Mouse (Mus musculus) layer of hippocampus, adult 18-20 months (tissue): Measurements from ENCODE around the gene Pip5kl1. TPM values are rescaled to one million over a fixed set of nuclear protein-coding genes. Genes with fewer than 3 reads are reported as not detected.

ENCODE experiments used
- DNase-seq, 2 experiments: peaks; one replicate each; pipeline ENCODE4 v3.0.0; 2022; ENCODE audit warnings: low spot score in 2 of 2
- total RNA-seq, 2 experiments: library from RNA; stranded (reverse); gene quantifications; 2 replicates each; pipeline ENCODE4 v1.2.3; 2021

Pip5kl1 gene
- total RNA-seq, 2 experiments from 2014 or later, result 3.3 to 3.5 TPM

DNA sequence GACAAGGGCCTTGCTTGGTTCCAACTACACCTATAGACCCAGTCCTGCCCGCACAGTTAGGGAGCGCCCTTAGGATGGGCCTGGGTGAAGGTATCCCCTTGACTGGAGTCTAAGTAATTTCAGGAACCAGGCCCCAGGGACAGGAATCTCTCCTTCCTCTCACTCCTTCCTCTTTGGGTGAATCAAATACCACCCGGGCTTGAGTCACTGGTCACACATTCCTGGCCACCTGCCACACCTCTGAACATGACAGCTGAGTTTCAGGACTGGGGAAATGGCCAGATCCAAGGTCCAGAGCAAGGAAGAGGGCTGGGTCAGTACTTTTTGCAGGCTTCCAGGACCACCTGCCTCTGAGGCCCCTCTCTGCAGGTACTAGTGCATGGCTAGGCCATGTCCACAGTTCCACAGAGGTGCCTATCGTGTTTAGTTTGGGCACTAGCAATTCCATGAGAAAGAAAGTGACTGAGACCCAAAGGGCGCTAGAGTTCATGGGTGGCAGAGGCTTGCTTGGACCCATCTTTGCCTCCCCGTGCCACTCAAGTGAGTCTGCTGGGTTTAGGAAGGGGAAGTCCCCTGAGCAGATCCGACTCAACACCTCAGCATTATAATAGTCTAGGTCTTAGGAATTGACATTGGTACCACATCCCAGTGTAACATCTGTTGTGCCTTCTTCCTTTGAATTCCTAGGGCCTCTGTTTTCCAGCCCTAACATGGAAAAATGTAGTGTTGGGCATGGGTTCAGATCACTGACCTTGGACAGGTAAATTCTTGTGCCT, 26.4 kb upstream of the Pip5kl1 start:
- no peak for DNase-seq

DNA sequence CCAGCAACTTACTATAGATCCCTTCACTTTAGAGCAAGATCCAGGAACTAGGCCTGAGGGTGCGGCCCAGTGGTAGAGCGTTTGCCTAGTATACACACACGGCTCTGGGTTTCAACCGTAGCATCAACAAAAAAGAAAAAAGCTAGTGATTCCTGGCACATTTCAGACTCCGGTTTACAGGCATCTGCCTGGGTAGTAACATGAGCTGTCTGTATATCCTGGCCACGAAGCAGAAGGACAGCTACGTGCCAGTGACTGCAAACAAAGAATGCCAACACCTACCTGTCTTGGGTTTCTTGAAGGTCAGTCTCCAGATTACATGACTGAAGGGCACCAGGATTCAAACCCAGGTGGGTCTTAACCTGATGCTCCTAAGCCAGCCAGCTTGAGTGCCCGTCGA, 25.4 kb upstream of the Pip5kl1 start:
- DNase-seq, result no peak

DNA sequence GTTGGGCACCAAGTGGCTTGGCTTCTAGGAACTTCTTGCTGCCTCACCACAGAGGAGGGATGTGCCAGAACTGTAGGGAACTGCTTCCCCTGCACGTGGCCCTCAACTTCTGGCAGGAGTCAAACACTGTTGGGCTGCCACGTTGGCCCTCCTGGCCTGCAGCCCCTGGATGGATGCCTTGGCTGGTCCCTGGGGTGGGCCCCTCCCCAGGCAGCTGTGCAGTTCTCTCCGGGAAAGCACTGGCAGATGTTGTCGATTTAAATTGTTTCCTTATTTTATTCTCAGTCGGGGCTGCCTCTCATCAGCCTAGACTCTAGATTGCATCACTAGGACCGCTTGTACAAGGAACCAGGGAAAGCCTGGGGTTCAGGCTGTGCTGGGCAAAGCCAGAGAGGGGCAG, 24.8 kb upstream of the Pip5kl1 start:
- DNase-seq, result peak in 1 of 2 experiments; percentile 35

GRCm38 (mm10) chr2:32551236-32551635, 23.4 kb upstream of the Pip5kl1 start:
- DNase-seq, result no peak

- no peak for DNase-seq
These were observed 20.9 kb upstream of the Pip5kl1 start for GRCm38 (mm10) chr2:32553592-32554148.

DNA sequence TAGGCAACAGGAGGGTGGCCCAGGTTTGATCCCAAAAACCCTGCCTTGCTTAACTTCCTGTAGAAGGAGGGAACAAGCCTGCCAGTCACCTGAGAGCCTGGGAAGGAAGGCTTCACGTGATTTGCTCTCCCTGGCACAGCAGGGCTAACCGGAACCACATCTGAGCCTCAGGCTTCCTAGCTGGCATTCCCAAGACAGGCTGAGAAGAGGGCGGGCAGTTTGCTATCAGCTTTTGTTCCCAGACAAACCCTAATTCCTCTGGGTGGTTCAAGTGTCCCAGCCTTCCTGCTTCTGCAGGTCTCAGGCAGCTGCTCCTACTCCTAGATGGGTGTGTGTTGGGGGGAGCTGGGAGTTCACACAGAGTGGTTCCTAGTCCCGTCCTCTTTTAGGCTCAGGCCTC, 19.1 kb upstream of the Pip5kl1 start:
- no peak for DNase-seq

GRCm38 (mm10) chr2:32556019-32556418, 18.6 kb upstream of the Pip5kl1 start:
- DNase-seq, result no peak

GRCm38 (mm10) chr2:32559570-32559969, 15.0 kb upstream of the Pip5kl1 start:
- peak in 1 of 2 experiments; percentile 81 for DNase-seq

DNA sequence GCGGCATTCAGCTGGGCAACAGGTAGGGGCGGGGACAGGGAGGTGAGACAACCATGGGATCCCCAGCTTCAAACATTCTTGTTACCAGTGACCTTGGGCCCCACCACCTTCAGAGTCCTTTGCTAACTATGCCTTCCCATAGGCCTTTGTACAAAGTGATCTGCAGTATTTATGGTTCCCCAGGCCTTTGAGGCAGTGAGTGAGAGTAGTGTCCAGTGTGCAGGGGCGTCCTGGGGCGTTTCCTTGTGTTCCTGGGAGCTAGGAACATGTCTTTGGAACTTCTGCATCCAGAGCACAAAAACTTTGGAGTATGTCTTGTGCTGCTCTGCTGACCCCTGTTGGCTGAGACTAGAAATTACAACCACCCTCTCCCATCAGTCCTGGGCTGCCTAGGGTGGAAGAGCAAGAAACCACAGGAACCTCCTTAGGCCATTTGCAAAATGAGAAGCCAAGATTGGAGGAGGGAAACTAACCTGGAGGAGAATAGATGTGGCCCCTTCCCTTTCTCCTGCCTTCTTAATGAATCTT, 8.0 kb upstream of the Pip5kl1 start:
- peak in 1 of 2 experiments; percentile 78 for DNase-seq

- no peak for DNase-seq
These were observed 6.4 kb upstream of the Pip5kl1 start for GRCm38 (mm10) chr2:32568149-32568548.

DNA sequence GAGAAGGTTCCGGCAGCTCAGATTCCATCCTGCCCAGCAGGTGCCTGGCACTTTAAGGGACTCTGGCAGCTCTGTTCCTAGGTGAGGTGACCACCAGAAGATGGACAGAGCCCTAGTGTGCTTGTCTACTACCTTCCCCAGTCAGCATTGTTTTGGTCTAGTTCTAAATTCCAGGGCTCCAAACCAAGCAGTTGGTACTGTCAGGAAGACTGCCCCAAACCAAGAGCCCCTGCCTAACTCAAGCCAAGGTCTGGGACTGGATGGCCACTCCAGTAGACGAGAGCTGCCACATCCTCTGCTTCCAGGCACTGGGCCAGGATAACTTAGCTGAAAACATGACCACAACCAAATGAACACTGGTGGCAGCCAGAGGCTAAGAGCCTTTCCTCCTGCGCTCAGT, 5.7 kb upstream of the Pip5kl1 start:
- no peak for DNase-seq

DNA sequence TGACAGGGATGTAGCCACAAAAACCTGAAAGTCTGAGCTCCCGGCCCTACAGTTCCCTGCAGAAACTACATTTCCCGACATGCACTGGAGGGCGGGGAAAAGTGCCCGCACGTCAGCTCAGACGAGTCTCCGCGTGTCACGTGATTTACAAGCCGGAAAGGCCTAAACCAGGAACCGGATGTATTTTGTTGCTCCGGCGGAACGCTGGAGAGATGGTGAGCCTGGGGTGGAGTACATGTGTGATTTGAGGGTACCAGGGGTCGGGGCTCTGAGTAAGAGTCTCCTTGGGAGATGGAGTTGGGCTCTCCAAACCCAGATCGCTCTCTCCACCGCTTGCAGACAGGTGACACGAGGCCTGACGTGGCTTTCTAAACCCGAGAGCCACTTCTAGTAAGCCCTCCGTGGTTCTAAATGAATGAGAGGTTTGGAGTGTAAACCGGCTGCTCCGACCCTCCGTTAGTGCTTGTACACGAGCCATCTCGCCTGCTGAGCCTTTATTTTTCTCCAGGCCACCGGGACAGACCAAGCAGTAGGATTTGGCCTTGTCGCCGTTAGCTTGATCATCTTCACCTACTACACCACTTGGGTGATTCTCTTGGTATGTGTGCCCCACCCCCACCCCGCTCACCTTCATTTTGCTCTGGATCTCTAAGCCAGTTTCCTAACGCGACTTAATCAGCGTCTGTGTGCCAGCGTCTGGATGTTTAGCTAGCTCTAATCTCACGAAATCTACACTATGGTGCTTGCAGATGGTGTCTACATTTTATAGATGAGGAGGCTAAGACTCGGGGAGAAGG, 3.7 kb upstream of the Pip5kl1 start, which contains the start of gene Dpm2:
Gene Dpm2 (plus strand): TSS at position 161 of the 797 bp plus-strand sequence.
- DNase-seq, result peak; percentile 90 to 96

- DNase-seq, result no peak
These were observed 2.4 kb upstream of the Pip5kl1 start for GRCm38 (mm10) chr2:32572196-32572595.

DNA sequence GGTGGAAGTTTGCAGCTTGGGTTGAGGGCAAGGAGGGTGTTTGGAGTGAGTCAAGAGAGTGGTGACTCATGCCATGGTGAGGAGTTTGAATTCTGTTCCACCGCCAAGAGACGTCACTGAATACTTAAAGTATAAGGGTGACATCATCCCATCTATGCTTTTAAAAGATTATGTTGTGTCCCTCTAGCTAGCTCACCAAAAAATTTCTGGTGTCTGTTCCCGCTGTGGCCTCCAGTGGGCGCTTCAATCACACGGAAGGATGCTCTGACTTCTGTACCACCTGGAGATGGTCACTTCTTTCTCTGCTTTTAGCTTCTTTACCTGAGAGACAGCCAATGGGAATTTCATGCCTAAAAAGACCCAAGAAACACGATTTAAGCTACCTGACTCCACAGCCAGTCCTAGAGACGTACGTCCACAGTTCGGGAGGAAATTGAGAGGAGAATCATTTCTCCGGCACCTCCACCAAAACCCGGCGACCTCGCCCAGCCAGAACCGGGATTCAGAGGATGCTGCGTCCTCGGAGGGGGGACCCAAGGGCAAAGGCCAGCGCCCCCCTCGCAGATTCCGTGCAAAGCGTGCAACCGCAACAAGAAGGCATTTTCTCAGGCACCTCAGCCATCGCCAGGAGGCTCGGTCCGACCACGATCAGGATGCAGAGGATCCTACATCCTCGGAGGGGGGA, 446 bp downstream of the Pip5kl1 start:
- peak in 1 of 2 experiments; percentile 85 for DNase-seq

- peak in 1 of 2 experiments; percentile 79 for DNase-seq
These were observed 1.1 kb downstream of the Pip5kl1 start, which contains the start of gene 9430097D07Rik for GRCm38 (mm10) chr2:32575586-32576160. Gene 9430097D07Rik (minus strand): TSS chr2:32575684.

DNA sequence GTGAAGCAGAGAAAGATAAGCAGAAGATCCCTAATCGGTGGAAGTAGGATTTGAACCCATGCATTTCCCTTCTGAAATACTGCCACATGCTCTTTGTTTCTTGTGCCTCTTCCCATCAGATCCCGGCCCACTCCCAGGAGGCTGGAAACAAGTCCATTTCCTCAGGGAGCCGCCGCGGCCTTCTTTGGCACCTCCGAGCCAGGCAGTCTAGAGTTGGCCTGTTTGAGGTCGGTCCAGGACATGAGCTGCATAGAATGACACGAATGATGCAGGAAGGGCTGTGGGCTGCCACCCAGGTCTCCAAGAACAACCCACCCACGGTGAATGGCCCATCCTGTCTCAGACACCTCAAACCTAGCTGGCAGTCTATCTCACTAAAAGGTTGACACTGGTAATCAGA, 1.9 kb downstream of the Pip5kl1 start:
- DNase-seq, result no peak

GRCm38 (mm10) chr2:32578146-32579046, 3.8 kb downstream of the Pip5kl1 start:
- no peak for DNase-seq

- peak in 1 of 2 experiments; percentile 87 for DNase-seq
These were observed 7.0 kb downstream of the Pip5kl1 start for GRCm38 (mm10) chr2:32581450-32582095.
